Mouse (Mus musculus) spleen, adult 2 months (tissue): ENCODE data around the gene Fam169a.

Experiments
- CTCF ChIP-seq: fragments of 200-500 bp; IDR thresholded peaks from 2 replicates; pipeline ENCODE4 v1.5.1; 2011; ENCODE audit warnings: mild to moderate bottlenecking, inconsistent platforms; ENCODE audit not compliant: insufficient read depth, insufficient read length, insufficient replicate concordance; ENCODE audit errors: extremely low read depth
- POLR2A ChIP-seq: fragments of 200-500 bp; IDR thresholded peaks from 2 replicates; pipeline ENCODE4 v1.6.1; 2011; ENCODE audit warnings: low read depth, low read length, inconsistent platforms

DNA sequence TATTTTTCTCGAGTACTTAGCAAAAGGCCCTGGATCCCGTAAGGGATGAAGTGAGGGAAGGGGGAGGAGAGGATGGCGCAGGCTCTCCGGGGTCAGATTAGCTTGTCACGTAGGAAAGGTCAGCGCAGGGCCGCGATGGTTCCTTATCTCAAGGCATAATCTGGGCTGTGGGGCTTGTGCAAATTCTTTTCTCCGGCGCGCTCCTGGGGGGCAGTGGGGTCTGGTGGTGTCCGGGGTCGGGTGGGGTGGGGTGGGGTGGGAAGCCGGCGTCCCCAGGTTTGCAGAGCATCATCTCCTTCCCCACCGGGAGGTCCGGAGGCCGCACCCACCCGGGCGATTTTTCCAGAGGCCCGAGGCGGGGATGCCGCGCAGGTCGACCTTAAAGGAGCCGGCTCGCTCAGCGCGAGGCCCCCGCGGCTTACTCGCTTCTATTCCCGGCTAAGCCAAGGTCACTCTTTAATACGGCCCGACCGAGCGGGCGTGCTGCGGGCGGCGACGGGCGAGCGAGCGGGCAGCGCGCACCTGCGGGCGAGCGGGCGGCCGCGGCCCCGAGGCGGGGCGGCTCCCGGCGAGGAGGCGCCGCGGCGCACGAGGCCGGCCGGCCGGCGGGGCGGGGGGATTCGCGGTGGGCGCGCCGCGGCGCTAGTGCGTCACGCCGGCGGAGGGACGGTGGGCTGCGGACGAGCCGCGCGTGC, 4.0 kb downstream of the Fam169a start:
- no peak for TF ChIP-seq CTCF
- TF ChIP-seq POLR2A: no peak
